Mouse (Mus musculus) lung, embryonic 14.5 days (tissue): ENCODE data around the gene Gm36210. TPM values are rescaled to one million over a fixed set of nuclear protein-coding genes. Genes with fewer than 3 reads are reported as not detected.
A peak's percentile ranks its signal among the peaks of the same experiment; 100 is the strongest.
"Not testable (repeated sequence)": the region's sequence is repeated elsewhere in the genome, so short reads cannot be mapped to it uniquely, and the experiment has no call there.

Source experiments
- ATAC-seq: fragments of 200-750 bp; cut with Nextera tagmentation; 2 replicates; pipeline ENCODE4 v1.8.0; 2017; ENCODE audit warnings: mild to moderate bottlenecking, moderate TSS enrichment, moderate library complexity; ENCODE audit not compliant: insufficient read depth
- DNase-seq: peaks from one replicate; pipeline ENCODE4 v3.0.0-alpha.2; 2015
- H3K27ac ChIP-seq: fragments of 300-500 bp; sonication (generic); 2 replicates; pipeline ENCODE4 v1.5.1; 2014; ENCODE audit warnings: low read depth, mild to moderate bottlenecking, moderate library complexity
- H3K27me3 ChIP-seq: fragments of 300-500 bp; sonication (generic); 2 replicates; pipeline ENCODE4 v1.6.1; 2014; ENCODE audit warnings: low read length, control low read depth; ENCODE audit not compliant: insufficient read depth
- H3K36me3 ChIP-seq: fragments of 300-500 bp; sonication (generic); 2 replicates; pipeline ENCODE4 v1.6.1; 2014; ENCODE audit warnings: control low read depth; ENCODE audit not compliant: insufficient read depth
- H3K4me1 ChIP-seq: fragments of 300-500 bp; sonication (generic); 2 replicates; pipeline ENCODE4 v1.6.1; 2014; ENCODE audit warnings: antibody characterized with exemption, control low read depth; ENCODE audit not compliant: insufficient read depth
- H3K4me2 ChIP-seq: fragments of 300-500 bp; sonication (generic); 2 replicates; pipeline ENCODE4 v1.6.1; 2014; ENCODE audit warnings: mild to moderate bottlenecking
- H3K4me3 ChIP-seq: fragments of 300-500 bp; sonication (generic); 2 replicates; pipeline ENCODE4 v1.5.1; 2014; ENCODE audit warnings: low read depth, low read length
- H3K9ac ChIP-seq: fragments of 300-500 bp; sonication (generic); 2 replicates; pipeline ENCODE4 v1.6.1; 2014
- H3K9me3 ChIP-seq: fragments of 300-500 bp; sonication (generic); 2 replicates; pipeline ENCODE4 v1.6.1; 2016; ENCODE audit warnings: low read depth, low read length, control low read depth
- CTCF ChIP-seq: IDR thresholded peaks from 2 replicates; pipeline ENCODE4 v1.5.1; 2016; ENCODE audit warnings: antibody characterized with exemption, low read depth
- WGBS: fragments of 180-500 bp; shearing (Covaris S2); extraction: QIAGEN DNeasy Blood & Tissue Kit; methylation state at CpG from one replicate; pipeline ENCODE4 v1.1.7; 2014; 5-methylcytosine and 5-hydroxymethylcytosine counted together
- polyA plus RNA-seq: library from polyadenylated mRNA; unstranded; fragments of >200 nt; fragmentation: Nextera tagmentation; extraction: Ambion mirVana; gene quantifications from 2 replicates; pipeline ENCODE4 v1.2.1, GENCODE M21; 2014

The Gm36210 gene
- polyA plus RNA-seq, 1 experiment from 2014 or later: not detected

DNA sequence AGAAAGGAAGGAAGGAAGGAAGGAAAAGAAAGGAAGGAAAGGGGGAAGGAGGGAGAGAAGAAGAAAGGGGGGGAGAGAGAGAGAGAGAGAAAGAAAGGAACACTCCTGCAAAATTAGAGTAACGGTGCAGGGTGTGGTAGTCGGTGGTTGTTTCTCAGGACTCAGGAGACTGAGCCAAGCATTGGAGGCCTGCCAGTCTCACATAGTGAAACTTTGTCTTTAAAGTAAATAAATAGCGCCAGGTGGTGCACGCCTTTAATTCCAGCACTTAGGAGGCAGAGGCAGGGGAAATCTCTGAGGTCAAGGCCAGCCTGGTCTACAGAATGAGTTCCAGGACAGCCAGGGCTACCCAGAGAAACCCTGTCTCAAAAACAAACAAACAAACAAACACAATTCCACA lies 19.6 kb downstream of the Gm36210 start:
- Histone ChIP-seq H3K4me1 (no peaks in the 10 kb centered on the region), H3K36me3 (no peaks in the 10 kb centered on the region), H3K27ac (no peak overlapping the region), H3K4me3 (no peak overlapping the region), H3K27me3 (no peaks in the 10 kb centered on the region), H3K9ac (no peak overlapping the region), H3K9me3 (no peaks in the 10 kb centered on the region), H3K4me2 (no peak overlapping the region)
- TF ChIP-seq CTCF: no peak
- 45% methylated on average over 4 of the region's 4 CpGs for WGBS
- no peak for DNase-seq
- ATAC-seq: no peak

DNA sequence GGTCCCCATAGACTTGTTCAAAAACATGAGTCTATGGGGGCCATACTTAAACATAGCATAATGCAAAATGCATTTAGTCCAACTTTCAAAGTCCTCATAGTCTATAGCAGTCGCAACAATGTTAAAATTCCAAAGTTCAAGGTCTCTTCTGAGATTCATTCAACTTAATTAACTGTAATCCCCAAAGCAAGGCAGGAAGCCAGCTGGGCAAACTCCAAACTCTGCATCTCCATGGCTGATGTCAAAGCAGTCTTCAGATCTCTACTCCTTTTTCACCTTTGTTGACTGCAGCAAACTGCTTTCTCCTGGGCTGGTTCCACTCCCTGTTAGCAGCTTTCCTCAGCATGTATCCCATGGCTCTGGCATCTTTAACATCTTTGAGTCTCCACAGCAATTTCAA lies 27.3 kb downstream of the Gm36210 start:
- H3K36me3 ChIP-seq, H3K9ac ChIP-seq, H3K27me3 ChIP-seq, H3K4me1 ChIP-seq, H3K9me3 ChIP-seq, ATAC-seq, DNase-seq, H3K4me2 ChIP-seq, H3K27ac ChIP-seq, H3K4me3 ChIP-seq: not testable (repeated sequence)
- 73% methylated on average over 1 of the region's 1 CpGs for WGBS

DNA sequence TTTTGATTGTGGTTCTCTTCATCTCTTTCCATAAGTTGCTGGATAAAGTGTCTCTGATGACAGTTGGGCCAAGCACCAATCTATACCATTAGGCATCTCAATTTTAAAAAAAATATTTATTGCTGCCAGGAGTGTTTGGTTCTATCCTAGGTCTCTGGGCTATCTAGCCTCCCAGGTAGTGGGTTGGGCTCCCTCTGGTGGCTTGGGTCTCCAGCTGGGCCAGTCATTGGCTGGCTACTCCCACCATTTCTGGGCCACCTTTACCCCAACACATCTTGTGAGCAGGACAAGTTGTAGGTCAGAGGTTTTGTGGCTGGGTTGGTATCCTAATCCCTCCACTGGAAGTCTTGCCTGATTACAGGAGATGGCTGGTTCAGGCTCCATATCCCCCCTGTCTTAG lies 28.1 kb downstream of the Gm36210 start:
- DNase-seq (no peak), ATAC-seq (no peak)
- Histone ChIP-seq H3K36me3 (no peaks in the 10 kb centered on the region), H3K4me3 (no peak overlapping the region), H3K9ac (no peak overlapping the region), H3K27ac (no peak overlapping the region), H3K4me2 (peak overlapping the region; percentile 88), H3K27me3 (no peaks in the 10 kb centered on the region), H3K9me3 (no peaks in the 10 kb centered on the region), H3K4me1 (no peaks in the 10 kb centered on the region)
- TF ChIP-seq CTCF: peak; percentile 43

DNA sequence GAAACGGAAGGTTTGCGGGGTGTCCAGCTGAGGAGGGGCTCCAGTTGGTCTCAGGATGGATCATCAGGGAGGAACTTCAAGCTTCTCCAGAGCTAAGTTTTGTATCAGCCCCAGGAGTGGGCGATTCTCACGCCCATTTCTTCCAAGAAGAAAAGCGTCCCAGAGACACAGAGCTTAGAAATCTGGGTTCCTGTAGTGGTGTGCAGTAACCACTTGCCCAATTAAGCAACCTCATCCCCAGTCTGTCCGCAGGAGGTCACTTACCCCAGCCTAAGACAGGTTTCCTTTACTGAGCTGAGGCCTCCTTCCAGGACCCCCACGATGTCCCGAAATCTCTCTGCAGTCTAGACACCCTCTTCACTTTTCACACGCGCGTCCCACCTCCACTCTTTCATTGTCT lies 29.1 kb downstream of the Gm36210 start:
- peak; percentile 19; the same call in 1 of the 2 replicates for ATAC-seq
- peak overlapping the region; percentile 88 for H3K4me2 ChIP-seq
- H3K27ac ChIP-seq: no peak overlapping the region
- no peaks in the 10 kb centered on the region for H3K9me3 ChIP-seq
- no peaks in the 10 kb centered on the region for H3K4me1 ChIP-seq
- H3K36me3 ChIP-seq: no peaks in the 10 kb centered on the region
- no peaks in the 10 kb centered on the region for H3K27me3 ChIP-seq
- 10% methylated on average over 11 of the region's 11 CpGs for WGBS
- H3K4me3 ChIP-seq: peak overlapping the region; percentile 52
- TF ChIP-seq CTCF: no peak
- no peak for DNase-seq
- H3K9ac ChIP-seq: peak overlapping the region; percentile 60

DNA sequence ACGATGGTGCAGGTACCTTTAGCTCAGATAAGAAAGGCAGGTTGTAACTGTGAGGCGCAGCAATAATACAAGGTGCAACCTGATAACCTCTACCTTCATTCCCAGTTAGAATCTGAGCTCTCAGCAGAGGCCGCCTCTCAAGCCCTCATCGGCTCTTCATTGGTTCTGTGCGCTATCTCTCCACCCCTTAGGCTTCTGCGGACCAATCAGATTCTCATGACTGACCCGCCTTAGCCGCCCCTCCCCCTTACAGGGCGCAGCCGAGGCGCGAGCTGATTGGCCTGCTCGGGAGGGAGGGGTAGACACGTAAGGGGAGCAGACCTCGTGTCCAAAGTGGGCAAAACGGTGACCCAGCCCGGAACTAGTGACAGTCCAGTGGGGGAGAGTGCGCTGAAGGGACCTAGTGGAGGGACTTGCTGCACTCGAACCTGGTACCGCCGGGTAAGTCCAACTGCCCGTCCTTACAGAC lies 29.5 kb downstream of the Gm36210 start, which contains the start of gene Isoc2a:
Isoc2a (plus strand) TSS at position 401 of the 469 bp plus-strand sequence.
- DNase-seq: peak; percentile 97
- H3K36me3 ChIP-seq: no peaks in the 10 kb centered on the region
- no peak within 1 kb of the TSS for H3K27ac ChIP-seq
- WGBS: 0% methylated on average over 22 of the region's 22 CpGs
- TF ChIP-seq CTCF: no peak
- H3K9me3 ChIP-seq: no peaks in the 10 kb centered on the region
- peak within 1 kb of the TSS; percentile 60 for H3K9ac ChIP-seq
- peak; percentile 100 for ATAC-seq
- H3K27me3 ChIP-seq: no peaks in the 10 kb centered on the region
- H3K4me1 ChIP-seq: no peaks in the 10 kb centered on the region
- H3K4me2 ChIP-seq: peak within 1 kb of the TSS; percentile 88
- peak within 1 kb of the TSS; percentile 52 for H3K4me3 ChIP-seq

DNA sequence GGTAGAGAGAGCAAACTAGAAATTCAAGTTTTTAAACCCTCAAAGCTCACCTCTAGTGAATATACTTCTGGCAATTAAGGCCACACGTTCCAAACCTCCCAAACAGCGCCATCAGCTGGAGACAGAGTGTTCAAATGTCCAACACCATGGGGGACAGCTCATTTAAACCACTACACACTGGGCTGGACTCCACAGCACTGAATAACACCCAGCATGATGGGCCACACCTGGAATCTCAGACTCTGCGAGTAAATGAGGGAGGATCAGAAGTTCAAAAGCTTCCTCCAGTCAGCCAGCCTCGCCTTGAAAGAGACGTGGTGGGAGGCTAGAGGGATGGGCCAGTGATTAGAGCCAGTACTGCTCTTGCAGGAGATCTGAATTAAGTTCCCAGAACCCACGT lies 36.2 kb downstream of the Gm36210 start, which contains the start of gene Isoc2b:
Isoc2b (minus strand) TSS at position 126 of the 400 bp plus-strand sequence.
- DNase-seq (no peak), ATAC-seq (no peak)
- 45% methylated on average over 6 of the region's 6 CpGs for WGBS
- no peaks in the 10 kb centered on the region for H3K9me3 ChIP-seq
- TF ChIP-seq CTCF: no peak
- H3K4me1 ChIP-seq: 0 out of 2 replicates have a peak, but pooled peaks cover 3% of the 10 kb centered on the region
- no peak within 1 kb of the TSS for H3K9ac ChIP-seq
- H3K4me2 ChIP-seq: no peak within 1 kb of the TSS
- no peaks in the 10 kb centered on the region for H3K27me3 ChIP-seq
- H3K27ac ChIP-seq: no peak within 1 kb of the TSS
- no peak within 1 kb of the TSS for H3K4me3 ChIP-seq
- H3K36me3 ChIP-seq: no peaks in the 10 kb centered on the region

DNA sequence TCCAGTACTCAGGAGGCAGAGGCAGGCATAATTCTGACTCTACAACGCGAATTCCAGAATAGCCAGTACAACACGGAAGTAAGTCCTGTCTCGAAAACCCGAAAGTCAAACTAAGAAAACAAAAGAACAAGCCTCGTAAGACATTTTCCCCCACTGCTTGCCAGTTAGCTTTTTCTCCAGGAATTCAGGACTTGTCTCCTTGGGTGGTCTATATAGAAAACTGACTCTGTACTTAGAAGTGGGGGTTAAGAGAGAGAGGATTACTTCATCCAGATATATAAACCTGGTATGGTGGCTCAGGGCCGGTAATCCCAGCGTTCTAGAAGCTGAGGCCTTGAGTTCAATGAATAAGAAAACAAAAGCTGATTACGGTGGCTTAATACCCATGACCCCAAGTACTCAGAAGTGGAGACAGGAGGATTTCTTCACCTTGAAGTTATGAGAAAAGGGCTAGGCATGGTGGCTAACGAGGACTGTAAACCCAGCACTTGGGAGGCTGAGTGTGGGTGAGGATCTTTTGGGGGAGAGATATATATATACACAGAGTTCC lies 39.6 kb downstream of the Gm36210 start:
- peak overlapping the region; percentile 67; the same call in 1 of the 2 replicates for H3K27ac ChIP-seq
- TF ChIP-seq CTCF: no peak

More for the DNA sequence above, 39.6 kb downstream of the Gm36210 start:
- Histone ChIP-seq H3K4me1 (0 out of 2 replicates have a peak, but pooled peaks cover 3% of the 10 kb centered on the region), H3K4me3 (peak overlapping the region; percentile 51), H3K36me3 (no peaks in the 10 kb centered on the region), H3K27me3 (no peaks in the 10 kb centered on the region), H3K9me3 (no peaks in the 10 kb centered on the region), H3K4me2 (peak overlapping the region; percentile 63), H3K9ac (peak overlapping the region; percentile 66)
- DNase-seq (no peak), ATAC-seq (peak; percentile 1; the same call in 1 of the 2 replicates)
- 41% methylated on average over 10 of the region's 10 CpGs for WGBS
